Mouse (Mus musculus) left cerebral cortex, postnatal 14 days (tissue): ENCODE measurements around the gene Rab43. TPM values are rescaled to one million over a fixed set of nuclear protein-coding genes. Genes with fewer than 3 reads are reported as not detected.

ENCODE experiments used
- total RNA-seq, 2 experiments: library from RNA; stranded (reverse); gene quantifications; 2 replicates each; pipeline ENCODE4 v1.2.3; 2021

Rab43 gene
- total RNA-seq, 2 experiments from 2014 or later = 20.1 to 21.3 TPM

Other genes starting within 250 kb of the Rab43 start
- gene Prokr1, start 221.4 kb downstream of the Rab43 start, total RNA-seq = under 1 TPM; 0.32 to 0.92 TPM
- 1 to 10 TPM; 7.5 to 9.5 TPM for gene Aplf, start 140.0 kb downstream of the Rab43 start, total RNA-seq
- gene Efcc1, start 81.3 kb downstream of the Rab43 start, total RNA-seq = 1 to 10 TPM; 4.0 to 4.3 TPM
- gene Gp9, start 34.1 kb downstream of the Rab43 start, total RNA-seq = 1 to 10 TPM; 1.3 TPM
- 1 to 10 TPM; 3.2 to 3.5 TPM for gene Gm45140, start 23.6 kb upstream of the Rab43 start, total RNA-seq
- 10 to 100 TPM; 28.4 to 30.1 TPM for gene Isy1, start 26.6 kb upstream of the Rab43 start, total RNA-seq
- 100 to 1,000 TPM; 238 to 247 TPM for gene Cnbp, start 38.9 kb upstream of the Rab43 start, total RNA-seq
- gene Copg1, start 75.7 kb upstream of the Rab43 start, total RNA-seq = 100 to 1,000 TPM; 196 to 202 TPM
- 10 to 100 TPM; 28.0 to 28.3 TPM for gene Hmces, start 101.8 kb upstream of the Rab43 start, total RNA-seq
- gene H1fx, start 169.5 kb upstream of the Rab43 start, total RNA-seq = 10 to 100 TPM; 61.9 to 84.0 TPM
- 100 to 1,000 TPM; 319 to 329 TPM for gene Rab7, start 233.1 kb upstream of the Rab43 start, total RNA-seq